Mouse (Mus musculus) embryonic facial prominence, embryonic 12.5 days (tissue): ENCODE measurements around the gene Sympk. TPM values are rescaled to one million over a fixed set of nuclear protein-coding genes. Genes with fewer than 3 reads are reported as not detected.

Source experiments
- ATAC-seq: fragments of 200-750 bp; cut with Nextera tagmentation; 2 replicates; pipeline ENCODE4 v1.8.0; 2017; ENCODE audit not compliant: insufficient number of reproducible peaks, insufficient read depth, low FRiP score, low TSS enrichment
- H3K27ac ChIP-seq: fragments of 300-500 bp; sonication (generic); 2 replicates; pipeline ENCODE4 v1.5.1; 2016; ENCODE audit warnings: mild to moderate bottlenecking
- H3K27me3 ChIP-seq: fragments of 300-500 bp; sonication (generic); 2 replicates; pipeline ENCODE4 v1.6.1; 2016; ENCODE audit warnings: mild to moderate bottlenecking, moderate library complexity
- H3K36me3 ChIP-seq: fragments of 300-500 bp; sonication (generic); 2 replicates; pipeline ENCODE4 v1.6.1; 2016; ENCODE audit warnings: mild to moderate bottlenecking
- H3K4me1 ChIP-seq: fragments of 300-500 bp; sonication (generic); 2 replicates; pipeline ENCODE4 v1.6.1; 2016
- H3K4me2 ChIP-seq: fragments of 300-500 bp; sonication (generic); replicated peaks from 2 replicates; pipeline ENCODE4 v1.6.1; 2016; ENCODE audit warnings: mild to moderate bottlenecking, moderate library complexity
- H3K4me3 ChIP-seq: fragments of 300-500 bp; sonication (generic); 2 replicates; pipeline ENCODE4 v1.5.1; 2016; ENCODE audit warnings: mild to moderate bottlenecking
- H3K9ac ChIP-seq: fragments of 300-500 bp; sonication (generic); 2 replicates; pipeline ENCODE4 v1.6.1; 2016; ENCODE audit warnings: mild to moderate bottlenecking, moderate library complexity
- H3K9me3 ChIP-seq: fragments of 300-500 bp; sonication (generic); 2 replicates; pipeline ENCODE4 v1.6.1; 2016; ENCODE audit warnings: mild to moderate bottlenecking, moderate library complexity
- WGBS: fragments of 180-500 bp; shearing (Covaris S2); methylation state at CpG from one replicate; pipeline ENCODE4 v1.1.7; 2016; 5-methylcytosine and 5-hydroxymethylcytosine counted together
- polyA plus RNA-seq: library from polyadenylated mRNA; unstranded; fragments of >200 nt; fragmentation: Nextera tagmentation; extraction: Ambion mirVana; gene quantifications from 2 replicates; pipeline ENCODE4 v1.2.1, GENCODE M21; 2016

Sympk gene
- polyA plus RNA-seq, 1 experiment from 2014 or later, result 51.8 TPM

DNA sequence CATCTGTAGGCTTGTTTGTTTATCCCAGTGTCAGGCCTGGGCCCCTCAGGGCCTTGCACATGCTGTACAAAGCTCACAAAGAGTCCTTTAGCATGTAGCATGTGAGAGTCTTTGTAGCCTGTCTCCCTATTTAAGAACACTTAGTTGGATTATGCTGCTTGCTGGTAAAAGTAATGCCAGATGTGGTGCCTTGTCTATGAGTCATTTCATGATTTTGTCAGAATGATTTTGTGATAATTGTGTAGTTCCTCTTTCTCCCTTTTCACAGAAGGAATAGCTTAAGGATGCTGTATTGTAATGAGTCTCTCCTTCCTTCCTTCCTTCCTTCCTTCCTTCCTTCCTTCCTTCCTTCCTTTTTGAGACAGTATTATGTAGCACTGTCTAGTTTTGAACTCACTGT is 3.9 kb downstream of the Sympk start:
- H3K27ac ChIP-seq, result no peak overlapping the region
- no peaks in the 10 kb centered on the region for H3K9me3 ChIP-seq
- no peak overlapping the region for H3K9ac ChIP-seq
- no peak overlapping the region for H3K4me3 ChIP-seq
- H3K4me2 ChIP-seq, result no peak overlapping the region
- peaks cover 22% of the 10 kb centered on the region for H3K4me1 ChIP-seq
- peaks cover 43% of the 10 kb centered on the region for H3K36me3 ChIP-seq
- no peak for ATAC-seq
- peaks cover 8% of the 10 kb centered on the region for H3K27me3 ChIP-seq

DNA sequence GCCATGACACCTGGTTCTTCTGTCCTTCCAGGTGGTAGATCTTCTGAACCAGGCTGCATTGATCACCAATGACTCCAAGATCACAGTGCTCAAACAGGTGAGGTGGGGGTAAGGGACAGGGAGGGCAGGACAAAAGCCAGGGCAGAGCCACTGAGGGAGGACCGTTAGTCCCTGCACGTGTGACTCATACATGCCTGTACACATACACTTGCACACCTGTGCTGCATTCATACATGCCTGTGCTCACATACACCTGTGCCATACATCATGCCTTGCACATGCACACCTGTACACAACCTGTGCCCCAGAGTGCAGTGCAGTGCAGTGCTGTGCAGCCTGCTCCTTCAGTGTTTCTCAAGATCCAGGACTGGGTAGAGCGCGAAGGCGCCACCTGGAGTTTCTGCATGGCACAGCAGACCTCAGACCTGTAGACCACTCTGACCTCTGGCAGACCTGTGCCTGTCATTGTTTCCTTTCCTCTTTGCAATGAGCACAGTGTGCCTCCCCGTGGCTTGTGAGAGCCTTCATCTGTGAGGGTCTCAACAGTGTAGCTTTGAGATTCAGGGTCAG is 5.0 kb downstream of the Sympk start:
- Histone ChIP-seq H3K36me3 (peaks cover 51% of the 10 kb centered on the region), H3K4me3 (no peak overlapping the region), H3K4me2 (no peak overlapping the region), H3K27ac (no peak overlapping the region), H3K27me3 (no peaks in the 10 kb centered on the region), H3K4me1 (peaks cover 22% of the 10 kb centered on the region), H3K9me3 (no peaks in the 10 kb centered on the region), H3K9ac (no peak overlapping the region)
- no peak for ATAC-seq
- WGBS, result 62% methylated on average over 6 of the region's 6 CpGs

DNA sequence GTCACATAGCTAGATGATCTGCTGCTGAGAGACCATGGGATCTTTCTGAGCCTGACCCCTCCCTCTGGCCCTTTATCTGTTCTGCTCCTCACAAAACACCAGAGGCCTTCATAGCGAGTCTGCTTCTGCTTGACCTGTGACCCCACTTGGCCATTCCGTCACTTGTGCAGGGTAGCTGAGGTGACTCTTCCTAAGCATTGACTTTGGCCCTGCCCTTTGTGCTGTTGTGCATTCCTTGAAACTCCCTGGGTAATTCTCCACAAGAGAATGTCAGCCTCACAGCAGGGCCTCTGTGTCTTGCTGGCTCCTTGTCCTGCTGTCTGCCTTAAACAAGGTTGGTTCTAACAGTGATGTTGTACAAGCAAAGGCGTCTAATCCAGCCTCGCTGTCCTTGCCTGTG is 7.5 kb downstream of the Sympk start:
- 62% methylated on average over 4 of the region's 4 CpGs for WGBS
- no peak overlapping the region for H3K27ac ChIP-seq
- H3K9me3 ChIP-seq, result no peaks in the 10 kb centered on the region
- H3K27me3 ChIP-seq, result no peaks in the 10 kb centered on the region
- H3K9ac ChIP-seq, result no peak overlapping the region
- ATAC-seq, result no peak
- 0 out of 2 replicates have a peak, but pooled peaks cover 7% of the 10 kb centered on the region for H3K4me1 ChIP-seq
- H3K36me3 ChIP-seq, result peaks cover 75% of the 10 kb centered on the region
- H3K4me2 ChIP-seq, result no peak overlapping the region
- H3K4me3 ChIP-seq, result no peak overlapping the region

DNA sequence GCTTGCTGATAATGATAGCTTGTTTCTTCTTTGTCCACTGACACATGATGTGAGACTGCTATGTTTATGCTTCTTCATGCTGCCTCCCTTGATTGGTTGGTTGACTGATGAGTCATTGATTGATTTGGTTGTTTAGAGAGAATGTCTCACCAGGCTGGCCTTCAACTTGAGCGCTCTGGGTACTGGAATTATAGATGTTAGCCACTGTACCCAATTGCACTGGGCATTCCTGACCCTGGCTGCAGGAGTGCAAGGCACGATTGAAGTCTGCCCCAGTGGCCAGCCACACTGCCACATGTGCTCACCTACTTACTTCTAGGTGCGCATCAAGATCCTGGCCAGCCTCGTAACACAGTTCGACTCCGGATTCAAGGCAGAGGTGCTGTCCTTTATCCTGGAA is 20.4 kb downstream of the Sympk start:
- Histone ChIP-seq H3K9me3 (no peaks in the 10 kb centered on the region), H3K4me3 (no peak overlapping the region), H3K27me3 (no peaks in the 10 kb centered on the region), H3K36me3 (peaks cover 99% of the 10 kb centered on the region), H3K4me1 (no peaks in the 10 kb centered on the region), H3K27ac (no peak overlapping the region), H3K9ac (no peak overlapping the region), H3K4me2 (no peak overlapping the region)
- 95% methylated on average over 6 of the region's 6 CpGs for WGBS
- ATAC-seq, result no peak

DNA sequence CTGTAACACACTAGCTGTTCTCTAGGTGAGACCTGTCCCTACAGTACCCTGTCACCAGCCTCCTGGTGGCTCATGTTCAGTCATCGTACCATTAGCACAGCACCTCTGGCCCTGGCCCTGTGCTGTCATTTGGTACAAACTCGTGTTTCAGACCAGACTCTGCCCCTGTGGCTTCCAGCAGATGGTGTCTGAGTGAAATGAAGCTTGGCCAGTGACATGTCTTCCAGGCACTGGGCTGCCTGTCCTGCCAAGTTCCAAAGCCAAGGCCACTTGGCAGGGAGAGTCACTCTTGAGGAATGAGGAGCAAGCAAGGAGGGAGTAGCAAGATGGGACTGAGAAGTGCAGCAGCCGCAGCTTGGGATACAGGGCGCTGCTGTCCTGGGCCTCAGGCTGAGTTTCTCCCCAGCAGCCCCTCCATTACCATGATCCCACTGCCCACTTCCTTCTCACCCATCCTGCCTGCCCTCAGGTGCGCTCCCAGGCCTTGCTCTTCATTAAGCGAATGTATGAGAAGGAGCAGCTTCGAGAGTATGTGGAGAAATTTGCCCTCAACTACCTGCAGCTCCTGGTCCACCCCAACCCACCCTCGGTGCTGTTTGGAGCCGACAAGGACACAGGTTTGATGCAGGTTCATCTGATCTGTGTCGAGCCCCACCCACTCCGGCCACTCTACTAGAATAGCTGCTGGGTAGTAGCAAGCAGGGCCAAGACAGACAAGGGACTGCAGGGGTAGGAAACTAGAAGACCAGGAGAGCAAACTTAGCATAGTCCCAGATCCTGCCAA is 22.3 kb downstream of the Sympk start:
- Histone ChIP-seq H3K4me1 (no peaks in the 10 kb centered on the region), H3K27me3 (no peaks in the 10 kb centered on the region), H3K9me3 (no peaks in the 10 kb centered on the region), H3K4me3 (no peak overlapping the region), H3K4me2 (no peak overlapping the region), H3K36me3 (peaks cover 99% of the 10 kb centered on the region), H3K27ac (no peak overlapping the region), H3K9ac (no peak overlapping the region)
- WGBS, result 92% methylated on average over 11 of the region's 11 CpGs
- no peak for ATAC-seq

DNA sequence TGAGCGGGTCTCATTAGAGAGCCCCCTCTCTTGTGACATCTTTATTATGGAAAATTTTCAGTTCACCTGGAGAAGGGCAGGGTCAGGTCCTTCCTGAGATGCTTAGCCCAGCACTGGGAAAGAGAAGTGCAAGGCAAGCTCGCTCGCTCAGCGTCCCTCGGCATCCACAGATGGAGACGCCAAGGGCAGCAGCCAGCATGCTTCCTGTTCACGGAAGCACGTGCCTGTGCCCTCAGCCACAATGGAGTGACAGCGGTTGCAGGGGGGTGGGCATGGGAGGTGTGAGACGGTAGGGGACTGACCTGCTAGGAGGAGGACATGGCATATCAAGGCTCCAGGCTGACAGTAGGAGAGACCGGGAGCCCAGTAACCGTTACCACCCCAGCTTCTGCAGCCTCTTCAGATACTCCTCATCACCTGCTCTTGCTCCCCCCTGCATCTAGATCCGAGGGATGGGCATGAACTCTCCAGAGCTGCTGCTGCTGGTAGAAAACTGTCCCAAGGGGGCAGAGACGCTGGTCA is 23.9 kb downstream of the Sympk start:
- H3K4me1 ChIP-seq, result no peaks in the 10 kb centered on the region
- H3K4me3 ChIP-seq, result no peak overlapping the region
- no peak for ATAC-seq
- H3K9ac ChIP-seq, result no peak overlapping the region
- 89% methylated on average over 14 of the region's 14 CpGs for WGBS
- peaks cover 98% of the 10 kb centered on the region for H3K36me3 ChIP-seq
- H3K9me3 ChIP-seq, result no peaks in the 10 kb centered on the region
- H3K27ac ChIP-seq, result no peak overlapping the region
- no peaks in the 10 kb centered on the region for H3K27me3 ChIP-seq
- H3K4me2 ChIP-seq, result no peak overlapping the region

DNA sequence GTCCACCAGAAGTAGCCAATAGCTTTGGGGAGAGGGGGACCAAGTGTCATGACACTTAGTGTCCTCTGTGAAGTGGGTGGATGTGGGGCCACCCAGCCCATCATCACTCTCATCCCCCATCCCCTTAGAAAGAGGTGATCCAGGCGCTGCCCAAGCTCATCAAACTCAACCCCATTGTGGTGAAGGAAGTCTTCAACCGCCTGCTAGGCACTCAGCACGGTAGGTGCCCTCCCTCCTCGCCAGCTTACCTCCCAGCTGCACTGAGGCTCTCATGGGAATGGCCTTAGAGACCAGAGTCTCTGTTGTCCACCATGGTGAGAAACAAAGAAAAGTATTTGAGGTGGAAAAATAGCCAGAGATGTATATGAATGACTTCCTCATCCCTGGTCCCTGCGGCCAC is 25.1 kb downstream of the Sympk start:
- no peak for ATAC-seq
- 88% methylated on average over 5 of the region's 5 CpGs for WGBS
- H3K27ac ChIP-seq, result no peak overlapping the region
- H3K9me3 ChIP-seq, result no peaks in the 10 kb centered on the region
- H3K4me1 ChIP-seq, result peaks cover under 1% of the 10 kb centered on the region; the same call in 1 of the 2 replicates
- H3K4me3 ChIP-seq, result no peak overlapping the region
- H3K4me2 ChIP-seq, result no peak overlapping the region
- H3K9ac ChIP-seq, result no peak overlapping the region
- no peaks in the 10 kb centered on the region for H3K27me3 ChIP-seq
- peaks cover 91% of the 10 kb centered on the region for H3K36me3 ChIP-seq

DNA sequence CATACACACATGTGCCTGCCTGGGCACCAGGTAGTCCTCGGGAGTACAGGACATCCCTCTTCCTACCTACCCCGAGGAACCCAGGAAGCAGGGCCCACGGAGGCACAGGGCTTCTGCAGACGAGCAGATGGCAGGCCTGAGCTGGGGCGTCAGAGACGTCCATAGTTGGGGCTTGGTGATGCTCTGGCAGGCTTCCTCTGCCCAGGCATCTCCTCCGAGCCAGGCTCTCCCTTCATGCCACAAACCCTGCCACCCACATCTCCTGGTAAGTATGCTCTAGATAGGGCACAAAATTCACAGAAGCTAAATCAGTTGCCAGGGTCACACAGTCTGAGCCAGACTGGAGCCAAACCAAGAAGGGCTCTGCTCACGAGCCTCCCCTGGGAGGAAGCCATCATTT is 26.0 kb downstream of the Sympk start:
- no peaks in the 10 kb centered on the region for H3K27me3 ChIP-seq
- no peak overlapping the region for H3K4me2 ChIP-seq
- 90% methylated on average over 8 of the region's 8 CpGs for WGBS
- H3K9me3 ChIP-seq, result no peaks in the 10 kb centered on the region
- no peak for ATAC-seq
- H3K36me3 ChIP-seq, result peaks cover 83% of the 10 kb centered on the region
- H3K27ac ChIP-seq, result no peak overlapping the region
- H3K4me3 ChIP-seq, result no peak overlapping the region
- H3K4me1 ChIP-seq, result peaks cover 9% of the 10 kb centered on the region
- no peak overlapping the region; the same call in 1 of the 2 replicates for H3K9ac ChIP-seq

DNA sequence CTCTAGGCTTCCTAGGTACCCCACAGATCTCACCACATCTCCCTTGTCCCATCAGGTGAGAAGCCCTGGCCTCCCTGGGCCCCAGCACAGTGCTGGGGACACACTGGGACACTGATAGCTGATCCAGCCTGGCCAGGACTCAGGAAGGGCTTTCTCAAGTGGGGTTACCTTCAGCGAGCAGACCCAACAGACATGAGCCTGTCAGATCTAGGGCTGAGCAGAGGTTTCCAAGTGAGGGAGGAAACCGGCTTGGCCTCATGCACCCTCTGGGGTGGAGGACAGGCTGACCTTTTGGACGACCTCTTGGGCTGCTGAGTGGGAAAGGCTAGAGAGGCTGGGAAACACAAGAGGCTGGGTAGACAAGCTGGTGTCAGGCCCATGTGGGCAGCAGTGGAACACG is 27.0 kb downstream of the Sympk start:
- peaks cover 75% of the 10 kb centered on the region for H3K36me3 ChIP-seq
- no peak overlapping the region for H3K9ac ChIP-seq
- H3K27me3 ChIP-seq, result no peaks in the 10 kb centered on the region
- no peak overlapping the region for H3K4me3 ChIP-seq
- no peak for ATAC-seq
- WGBS, result 68% methylated on average over 4 of the region's 4 CpGs
- H3K9me3 ChIP-seq, result no peaks in the 10 kb centered on the region
- H3K27ac ChIP-seq, result no peak overlapping the region
- no peak overlapping the region for H3K4me2 ChIP-seq
- peaks cover 9% of the 10 kb centered on the region for H3K4me1 ChIP-seq

DNA sequence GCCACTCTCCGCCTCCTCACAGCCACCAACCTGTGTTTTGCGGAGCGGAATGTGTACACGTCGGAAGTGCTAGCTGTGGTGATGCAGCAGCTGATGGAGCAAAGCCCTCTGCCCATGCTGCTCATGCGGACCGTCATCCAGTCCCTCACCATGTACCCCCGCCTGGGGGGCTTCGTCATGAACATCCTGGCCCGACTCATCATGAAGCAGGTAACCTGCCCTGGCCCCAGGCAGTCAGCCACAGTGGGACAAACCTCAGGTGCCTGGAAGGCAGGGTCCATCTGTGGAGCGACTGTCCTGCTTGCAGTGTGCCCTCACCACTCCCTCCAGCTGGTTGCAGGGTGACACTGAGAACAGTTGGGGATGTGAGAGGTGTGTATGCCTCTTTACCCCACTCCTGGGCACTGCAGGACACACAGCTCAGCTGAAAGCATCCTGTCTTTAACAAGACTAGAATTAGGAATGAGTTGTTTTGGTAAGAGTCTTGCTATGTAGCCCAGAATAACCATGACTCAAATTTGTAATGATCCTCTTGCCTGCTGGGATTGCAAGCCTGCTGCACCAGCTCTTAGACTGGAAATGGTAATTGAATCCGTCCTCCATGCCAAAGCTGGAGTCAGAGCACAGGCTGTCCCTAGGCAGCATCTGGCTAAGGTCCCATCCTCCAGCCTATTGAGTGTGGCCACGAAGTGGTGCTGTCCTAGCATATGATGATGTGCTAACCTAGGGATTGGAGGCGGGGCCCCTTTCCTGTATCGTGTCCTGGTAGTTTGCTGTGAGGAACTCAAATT is 28.4 kb downstream of the Sympk start:
- WGBS, result 90% methylated on average over 15 of the region's 15 CpGs
- ATAC-seq, result no peak
- H3K27ac ChIP-seq, result no peak overlapping the region
- H3K4me3 ChIP-seq, result no peak overlapping the region
- no peaks in the 10 kb centered on the region for H3K9me3 ChIP-seq
- no peak overlapping the region for H3K4me2 ChIP-seq
- H3K9ac ChIP-seq, result no peak overlapping the region
- peaks cover 62% of the 10 kb centered on the region for H3K36me3 ChIP-seq
- H3K4me1 ChIP-seq, result peaks cover 9% of the 10 kb centered on the region
- H3K27me3 ChIP-seq, result no peaks in the 10 kb centered on the region

DNA sequence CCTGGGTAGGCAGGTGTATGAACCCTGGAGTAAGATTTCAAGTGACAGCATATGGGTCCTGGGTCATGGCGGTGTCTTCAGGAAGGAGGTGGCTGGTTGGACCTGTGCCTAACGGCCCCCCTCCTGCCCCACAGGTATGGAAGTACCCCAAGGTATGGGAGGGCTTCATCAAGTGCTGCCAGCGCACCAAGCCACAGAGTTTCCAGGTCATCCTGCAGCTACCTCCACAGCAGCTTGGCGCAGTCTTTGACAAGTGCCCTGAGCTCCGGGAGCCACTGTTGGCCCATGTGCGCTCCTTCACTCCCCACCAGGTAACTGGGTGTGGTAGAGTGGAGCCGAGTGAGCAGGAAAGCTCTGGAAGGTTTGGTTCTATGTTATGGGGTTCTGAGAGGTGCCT is 29.0 kb downstream of the Sympk start:
- Histone ChIP-seq H3K36me3 (peaks cover 56% of the 10 kb centered on the region), H3K4me3 (no peak overlapping the region), H3K4me2 (no peak overlapping the region), H3K27ac (no peak overlapping the region), H3K27me3 (no peaks in the 10 kb centered on the region), H3K9ac (no peak overlapping the region), H3K4me1 (peaks cover 9% of the 10 kb centered on the region), H3K9me3 (no peaks in the 10 kb centered on the region)
- no peak for ATAC-seq
- 94% methylated on average over 7 of the region's 7 CpGs for WGBS
